14 mouse cellular contexts compared by ENCODE assay signal in genomic region chr3:135828000-135828399, GRCm38 (mm10). TPM values are rescaled to one million over a fixed set of nuclear protein-coding genes. Genes with fewer than 3 reads are reported as not detected.
DNase-seq lines count a peak whose midpoint lies in the region; ATAC-seq and TF ChIP-seq lines count a peak whose summit lies in the region.
"Had no signal": no experiment of that assay in that cellular context is flagged by ENCODE, and none has a peak within 500 bp of the region (broad histone marks: within the 10 kb centered on the region; RNA-seq: fewer than 3 reads in every experiment).

No protein-coding gene starts in this region.

- no peak for DNase-seq in heart, postnatal 4 days
- no peak for DNase-seq in lung, postnatal 4 days
- no peak for DNase-seq in liver, postnatal 0 days
- no peak for DNase-seq in T-cell, adult 2 months (ENCODE audit: low spot score)
- DNase-seq: cerebellum, adult 18-20 months; gastrocnemius, postnatal 14 days; kidney, adult 8-10 months; thymus, adult 2 months had no signal

- peaks cover 4% of the 10 kb centered on the region; the same call in 1 of the 2 replicates for H3K27me3 ChIP-seq in heart, embryonic 14.5 days (ENCODE audit: control insufficient read depth, insufficient read depth, low read length)
- H3K27me3 ChIP-seq in lung, embryonic 15.5 days, result no peaks in the 10 kb centered on the region
- H3K27me3 ChIP-seq in intestine, embryonic 15.5 days (replicated peaks), result no peaks in the 10 kb centered on the region
- H3K27me3 ChIP-seq in liver, postnatal 0 days (ENCODE audit: insufficient read depth, low read length), result no peaks in the 10 kb centered on the region

- H3K4me1 ChIP-seq in heart, embryonic 14.5 days (ENCODE audit: control insufficient read depth in 2 of 2, insufficient read depth in 2 of 2, low read length in 2 of 2), result peaks cover 0 to 13% of the 10 kb centered on the region in 2 experiments; a peak in 3 of 4 replicates
- H3K4me1 ChIP-seq in lung, embryonic 15.5 days, result peaks cover 8% of the 10 kb centered on the region; the same call in 1 of the 2 replicates
- H3K4me1 ChIP-seq in intestine, embryonic 15.5 days (replicated peaks), result 0 out of 2 replicates have a peak, but pooled peaks cover 4% of the 10 kb centered on the region
- peaks cover 6% of the 10 kb centered on the region; the same call in 1 of the 2 replicates for H3K4me1 ChIP-seq in liver, postnatal 0 days (ENCODE audit: insufficient read depth)

- no peaks in the 10 kb centered on the region for H3K36me3 ChIP-seq in heart, embryonic 14.5 days (ENCODE audit: control insufficient read depth, insufficient read depth, low read length)
- no peaks in the 10 kb centered on the region for H3K36me3 ChIP-seq in lung, embryonic 15.5 days
- H3K36me3 ChIP-seq in intestine, embryonic 15.5 days, result no peaks in the 10 kb centered on the region
- no peaks in the 10 kb centered on the region; the same call in 1 of the 2 replicates for H3K36me3 ChIP-seq in liver, postnatal 0 days (replicated peaks; ENCODE audit: insufficient read depth, low read length)
- H3K36me3 ChIP-seq: midbrain, embryonic 15.5 days had no signal

- no peak for TF ChIP-seq CTCF in liver, postnatal 0 days (IDR thresholded peaks at IDR 0.05; ENCODE audit: low read depth)

- H3K27ac ChIP-seq in heart, embryonic 14.5 days (replicated peaks in 1 of 2; ENCODE audit: control insufficient read depth in 1 of 2, insufficient read depth in 1 of 2, low read depth in 2 of 2, low read length in 2 of 2), result no peak overlapping the region
- no peak overlapping the region for H3K27ac ChIP-seq in lung, embryonic 15.5 days
- H3K27ac ChIP-seq in intestine, embryonic 15.5 days, result no peak overlapping the region
- H3K27ac ChIP-seq in liver, postnatal 0 days (ENCODE audit: low read depth), result no peak overlapping the region
- H3K27ac ChIP-seq: midbrain, embryonic 15.5 days had no signal

- no peak overlapping the region for H3K4me3 ChIP-seq in heart, embryonic 14.5 days (ENCODE audit: control insufficient read depth in 1 of 2, insufficient read depth in 1 of 2, low read depth in 1 of 2, low read length in 2 of 2)
- peak overlapping the region; percentile 61; the same call in 1 of the 2 replicates for H3K4me3 ChIP-seq in lung, embryonic 15.5 days
- no peak overlapping the region for H3K4me3 ChIP-seq in intestine, embryonic 15.5 days (replicated peaks)
- H3K4me3 ChIP-seq in liver, postnatal 0 days (ENCODE audit: low read depth, low read length), result peak overlapping the region; percentile 88
- H3K4me3 ChIP-seq: midbrain, embryonic 15.5 days had no signal

- H3K9me3 ChIP-seq in heart, embryonic 14.5 days (ENCODE audit: control insufficient read depth, low read length), result no peaks in the 10 kb centered on the region
- no peaks in the 10 kb centered on the region for H3K9me3 ChIP-seq in lung, embryonic 15.5 days
- H3K9me3 ChIP-seq in intestine, embryonic 15.5 days, result no peaks in the 10 kb centered on the region
- no peaks in the 10 kb centered on the region for H3K9me3 ChIP-seq in liver, postnatal 0 days (ENCODE audit: low read length)
- H3K9me3 ChIP-seq: midbrain, embryonic 15.5 days had no signal

- peak; percentile 61 for TF ChIP-seq EP300 in liver, postnatal 0 days (IDR thresholded peaks at IDR 0.05; ENCODE audit: low read depth)

- ATAC-seq in heart, embryonic 14.5 days (ENCODE audit: insufficient number of reproducible peaks, insufficient read depth, low FRiP score, low read depth), result no peak
- ATAC-seq in lung, embryonic 15.5 days (ENCODE audit: borderline replicate concordance, extremely low read depth, low FRiP score, low TSS enrichment), result no peak
- no peak for ATAC-seq in intestine, embryonic 15.5 days
- no peak for ATAC-seq in liver, postnatal 0 days
- ATAC-seq in megakaryocyte, adult 5-6 weeks (ENCODE audit: poor library complexity, severe bottlenecking), result no peak
- ATAC-seq: activated CD4-positive, CD25-positive, alpha-beta regulatory T cell, adult 4 months; midbrain, embryonic 15.5 days had no signal

- 10% methylated on average over 1 of the region's 1 CpGs for WGBS in heart, embryonic 14.5 days
- WGBS in lung, embryonic 15.5 days, result 13% methylated on average over 1 of the region's 1 CpGs
- 49% methylated on average over 1 of the region's 1 CpGs for WGBS in intestine, embryonic 15.5 days
- 23% methylated on average over 1 of the region's 1 CpGs for WGBS in liver, postnatal 0 days (ENCODE audit: insufficient replicate concordance)

- no peak overlapping the region for H3K9ac ChIP-seq in heart, embryonic 14.5 days (ENCODE audit: low read length)
- H3K9ac ChIP-seq in lung, embryonic 15.5 days, result no peak overlapping the region
- no peak overlapping the region for H3K9ac ChIP-seq in intestine, embryonic 15.5 days
- H3K9ac ChIP-seq in liver, postnatal 0 days (replicated peaks), result no peak overlapping the region
- H3K9ac ChIP-seq: midbrain, embryonic 15.5 days had no signal

- peak overlapping the region; percentile 80 for H3K4me2 ChIP-seq in heart, embryonic 14.5 days (ENCODE audit: low read length)
- H3K4me2 ChIP-seq in lung, embryonic 15.5 days, result peak overlapping the region; percentile 95
- H3K4me2 ChIP-seq in intestine, embryonic 15.5 days (replicated peaks), result peak overlapping the region; percentile 92; the same call in 1 of the 2 replicates
- peak overlapping the region; percentile 99 for H3K4me2 ChIP-seq in liver, postnatal 0 days (ENCODE audit: low read depth, low read length)
- H3K4me2 ChIP-seq: midbrain, embryonic 15.5 days had no signal

RNA-seq across cellular contexts. Expression of gene Slc39a8, which starts 2.9 kb away (rescaled TPM):
- polyA plus RNA-seq in heart, embryonic 14.5 days (2014; fragmentation: Nextera tagmentation; extraction: Ambion mirVana), result 16.0 and 17.8 TPM in 2 replicates
- total RNA-seq in heart, postnatal 4 days (2021), result 10 to 100 TPM in 1 of 2 experiments, 1 to 10 TPM in 1; 9.0 to 10.9 TPM
- 20.4 and 23.9 TPM in 2 replicates for polyA plus RNA-seq in lung, embryonic 15.5 days (2015; fragmentation: Nextera tagmentation; extraction: Ambion mirVana)
- polyA plus RNA-seq in intestine, embryonic 15.5 days (2015; fragmentation: Nextera tagmentation; extraction: Ambion mirVana), result 24.3 and 25.3 TPM in 2 replicates
- polyA plus RNA-seq in liver, postnatal 0 days (2015; fragmentation: Nextera tagmentation; extraction: Ambion mirVana), result 10.5 and 12.2 TPM in 2 replicates
- 3.3 and 5.5 TPM in 2 replicates for total RNA-seq in megakaryocyte, adult 5-6 weeks (2015)
- total RNA-seq in megakaryocyte, adult 5-6 weeks (2017), result 2.7 and 5.2 TPM in 2 replicates

Comparison
In these comparisons a context has a peak if more than half of its experiments do, and no peak if none do; other contexts are left out.
1. H3K4me3 ChIP-seq: peak in lung, embryonic 15.5 days (single experiment) and liver, postnatal 0 days (single experiment); none in heart, embryonic 14.5 days (0 of 2) and intestine, embryonic 15.5 days (single experiment).
2. Peak in every context shown above with its lines, with median percentiles within 50 percentile points of each other: H3K4me2 ChIP-seq.